Mouse (Mus musculus) CD8-positive naive resting alpha-beta T cell, adult 2 months (primary cell): ENCODE data around the gene Coa4.
A peak's percentile ranks its signal among the peaks of the same experiment; 100 is the strongest.
"Not testable (repeated sequence)": the region's sequence is repeated elsewhere in the genome, so short reads cannot be mapped to it uniquely, and the experiment has no call there.

Source experiments
- DNase-seq, 2 experiments: peaks; one replicate each; pipeline ENCODE4 v3.0.0; 2022; ENCODE audit warnings: low read depth in 2 of 2, low spot score in 2 of 2

The Coa4 gene

DNA sequence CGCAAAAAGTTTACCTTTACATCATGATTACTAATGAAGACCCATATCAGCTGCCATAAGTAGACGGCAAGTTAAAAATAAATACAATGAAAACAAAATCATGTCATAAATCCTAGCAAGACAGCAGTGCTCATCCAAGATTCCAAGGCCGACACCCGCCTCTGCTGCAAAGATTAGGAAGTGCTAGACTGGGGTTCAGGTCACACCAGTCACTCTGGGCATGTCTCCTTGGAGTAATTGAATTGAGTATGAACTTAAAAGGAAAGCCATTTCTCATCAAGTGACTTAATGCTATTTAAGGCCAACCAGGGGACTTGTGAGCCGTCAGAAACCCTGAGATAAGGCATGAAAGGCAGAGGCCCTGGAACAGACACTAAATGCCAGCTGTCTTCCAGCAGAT lies 20.4 kb downstream of the Coa4 start:
- DNase-seq, result no peak

DNA sequence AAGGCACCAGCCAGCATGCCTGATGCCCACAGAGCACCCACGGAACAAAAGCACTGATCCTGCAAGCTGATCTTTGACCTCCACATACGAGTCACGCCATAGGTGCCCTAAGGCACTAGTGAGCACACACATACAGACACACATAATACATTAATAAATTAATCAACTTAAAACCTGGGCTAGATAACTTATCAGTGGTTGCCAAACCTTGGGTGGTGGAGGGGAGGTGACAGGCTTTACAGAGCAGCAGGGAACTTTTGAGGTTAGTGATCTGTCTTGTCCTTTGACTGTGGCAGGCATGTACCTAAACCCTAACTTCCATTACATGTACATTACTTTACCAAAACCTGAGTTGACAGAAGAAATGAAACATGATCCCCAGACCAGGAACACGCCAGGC lies 22.5 kb downstream of the Coa4 start:
- no peak for DNase-seq

DNA sequence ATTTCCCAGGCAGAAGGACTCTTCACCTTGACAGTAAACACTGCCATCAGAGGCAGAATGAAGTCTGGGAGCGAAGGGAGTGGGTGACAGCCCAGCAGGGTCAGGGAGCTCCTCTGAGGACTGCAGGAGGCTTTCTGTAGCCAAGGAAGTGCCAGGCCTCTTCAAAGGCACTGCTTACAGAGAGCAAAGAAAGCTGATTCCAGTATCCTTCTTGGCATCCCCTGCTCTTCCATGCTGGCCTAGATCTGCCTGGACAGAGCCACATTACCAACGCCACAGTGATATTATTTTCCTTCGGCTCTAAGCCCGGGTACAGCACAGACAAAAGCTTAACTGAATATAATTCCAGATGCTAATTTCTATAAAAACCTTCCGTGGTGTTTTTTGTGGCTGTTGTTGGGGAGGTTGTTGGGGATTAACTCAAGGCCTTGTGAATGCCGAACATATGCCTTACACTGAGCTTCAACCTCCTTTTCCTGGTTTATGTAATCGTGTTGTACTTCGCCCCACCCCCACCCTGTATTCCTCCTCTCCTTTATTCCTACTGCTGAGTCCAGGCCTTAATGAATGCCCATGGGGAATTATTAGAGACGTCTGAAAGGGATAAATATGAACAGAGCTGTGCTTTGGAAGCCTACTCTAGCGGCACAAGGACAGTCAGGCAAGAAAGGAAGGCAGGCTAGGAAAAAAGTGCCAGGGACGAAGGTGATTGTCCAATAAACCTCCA lies 25.2 kb downstream of the Coa4 start:
- no peak for DNase-seq

DNA sequence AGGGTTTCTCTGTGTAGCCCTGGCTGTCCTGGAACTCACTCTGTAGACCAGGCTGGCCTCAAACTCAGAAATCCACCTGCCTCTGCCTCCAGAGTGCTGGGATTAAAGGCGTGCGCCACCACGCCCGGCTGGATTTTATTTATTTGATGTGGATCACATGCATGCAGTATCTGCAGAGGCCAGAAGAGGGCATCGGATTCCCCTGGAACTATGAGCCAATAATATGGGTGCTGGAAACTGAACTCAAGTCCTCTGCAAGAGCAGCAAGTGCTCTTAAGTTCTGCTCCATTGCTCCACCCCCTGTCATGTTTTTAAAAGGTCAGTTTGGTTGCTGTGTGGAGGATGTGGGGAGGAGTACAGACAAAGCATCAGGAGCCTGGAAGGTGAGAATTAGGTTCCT lies 30.4 kb downstream of the Coa4 start:
- not testable (repeated sequence) for DNase-seq

DNA sequence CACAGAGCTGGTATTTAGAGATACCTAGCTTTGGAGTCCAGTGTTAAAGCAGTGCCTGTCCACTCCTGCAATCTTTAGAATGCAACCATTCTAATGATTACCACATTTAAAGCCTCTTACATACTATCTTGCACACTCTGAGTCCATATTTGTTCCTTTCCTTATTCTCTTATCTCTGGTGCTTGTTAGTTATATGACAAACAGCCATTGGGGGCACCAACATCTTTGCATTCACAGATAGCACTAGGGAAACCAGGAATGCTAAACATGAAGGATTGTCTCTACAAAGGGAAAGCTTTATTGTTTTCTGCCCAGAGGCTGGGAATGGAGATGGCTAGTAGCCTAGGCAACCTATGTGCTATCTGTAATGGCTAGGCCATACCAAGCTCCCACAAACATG lies 33.0 kb downstream of the Coa4 start:
- DNase-seq, result no peak

DNA sequence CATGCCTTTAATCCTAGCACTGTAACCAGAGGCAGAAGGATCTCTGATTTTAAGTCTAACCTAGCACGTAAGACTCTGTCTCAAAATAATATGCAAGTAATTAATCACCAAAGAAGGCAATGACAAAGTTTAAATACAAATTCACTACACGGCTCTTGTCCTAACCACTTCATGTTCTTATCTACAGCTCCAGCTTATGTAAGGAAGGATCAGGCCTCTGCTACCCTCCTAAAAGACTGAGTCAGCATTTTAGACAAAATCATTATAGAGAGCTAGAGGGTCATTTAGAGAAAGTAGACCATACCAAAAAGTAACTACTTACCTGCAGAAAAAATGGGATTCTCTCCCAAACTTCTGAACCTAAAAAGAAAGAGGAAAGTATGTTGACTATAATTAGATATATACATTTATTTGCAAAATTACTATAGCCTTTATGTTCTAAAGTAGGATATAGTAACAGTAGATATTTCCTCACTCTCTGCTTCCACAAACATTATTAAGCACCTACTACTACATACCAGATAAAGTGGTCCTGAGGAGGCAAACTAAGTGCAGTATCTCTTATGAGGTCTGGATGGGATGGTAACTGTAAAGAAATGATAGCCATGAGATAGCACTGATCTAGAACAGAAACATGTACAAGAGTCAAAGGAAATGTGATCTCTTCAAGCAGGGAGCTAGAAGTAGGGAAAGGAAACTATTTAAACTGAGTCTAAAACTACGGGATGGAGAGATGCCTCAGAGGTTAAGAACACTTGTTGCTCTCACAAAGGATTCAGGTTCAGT lies 34.3 kb downstream of the Coa4 start:
- no peak for DNase-seq

DNA sequence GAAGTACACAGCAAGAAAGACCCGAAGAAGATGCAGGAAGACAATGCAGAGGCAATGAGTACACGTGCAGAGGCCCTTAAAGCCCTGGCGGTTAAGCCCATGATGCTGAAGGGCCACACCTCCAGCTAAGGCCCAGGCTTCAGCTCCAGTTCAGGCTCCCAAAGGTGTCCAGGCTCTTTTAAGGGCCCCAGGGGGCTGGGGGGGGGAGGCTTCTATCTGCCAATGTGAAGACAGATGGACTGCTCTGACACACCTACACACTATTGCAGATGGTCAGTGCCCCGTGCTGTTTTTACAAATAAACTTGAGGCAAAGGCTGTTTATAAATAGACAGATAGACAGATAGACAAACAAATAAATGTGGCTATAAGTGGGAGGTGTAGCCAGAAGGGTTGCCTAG lies 35.2 kb downstream of the Coa4 start:
- no peak for DNase-seq

DNA sequence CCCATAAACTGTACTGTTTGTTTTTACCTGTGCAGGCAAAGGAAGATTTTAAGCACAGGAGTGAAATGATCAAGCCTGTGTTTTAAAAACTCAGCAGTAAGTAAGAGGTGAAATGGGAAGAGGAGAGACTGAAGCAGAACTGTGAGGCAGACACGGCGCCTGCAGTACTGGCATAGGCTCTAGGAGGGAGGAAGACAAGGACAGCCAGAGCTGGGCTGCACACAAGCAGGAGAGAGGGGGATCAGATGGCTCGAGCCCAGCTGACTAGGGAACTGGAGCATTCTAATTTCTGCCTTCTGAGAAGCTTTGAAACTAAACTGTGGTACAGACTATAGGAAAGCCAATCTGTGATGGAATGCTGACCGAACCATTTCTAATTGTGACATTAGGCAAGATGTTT lies 35.8 kb downstream of the Coa4 start:
- no peak for DNase-seq

DNA sequence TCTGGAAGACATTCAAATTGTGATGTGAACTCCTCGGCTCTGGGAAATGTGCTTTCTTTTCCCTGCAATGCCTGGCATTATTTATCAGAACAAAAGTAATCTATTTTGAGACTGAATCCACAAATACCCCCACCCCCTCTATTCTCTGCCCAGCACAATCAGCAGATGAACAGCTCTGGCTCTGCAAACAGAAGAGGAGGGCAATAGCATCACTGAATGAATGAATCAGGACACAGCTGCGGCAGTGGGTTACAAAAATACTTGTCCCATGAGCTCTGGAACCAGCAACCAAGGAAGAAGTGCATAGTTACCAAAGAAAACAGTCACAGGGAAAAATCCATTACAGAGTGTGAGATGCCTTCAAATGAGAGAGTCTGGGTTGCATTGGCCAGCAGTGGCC lies 41.9 kb downstream of the Coa4 start:
- no peak for DNase-seq

DNA sequence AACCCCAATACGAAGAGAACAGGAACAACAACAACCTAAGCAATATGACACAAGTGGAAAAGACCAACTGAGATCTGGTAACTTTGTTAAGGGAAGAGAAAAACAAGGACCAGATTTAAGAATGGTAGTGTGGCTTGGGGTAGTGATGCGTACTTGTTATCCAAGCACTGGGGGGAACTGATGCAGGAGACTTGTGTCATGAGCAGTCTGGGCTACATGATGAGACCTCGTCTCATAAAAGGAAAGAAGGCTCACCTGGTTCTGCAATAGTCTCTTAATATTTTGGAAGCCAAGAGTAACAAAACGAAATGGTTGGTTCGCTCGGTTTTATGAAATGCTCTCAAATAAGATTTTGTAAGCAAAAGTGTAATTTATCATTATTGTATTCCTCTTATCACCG lies 45.4 kb downstream of the Coa4 start:
- no peak for DNase-seq

DNA sequence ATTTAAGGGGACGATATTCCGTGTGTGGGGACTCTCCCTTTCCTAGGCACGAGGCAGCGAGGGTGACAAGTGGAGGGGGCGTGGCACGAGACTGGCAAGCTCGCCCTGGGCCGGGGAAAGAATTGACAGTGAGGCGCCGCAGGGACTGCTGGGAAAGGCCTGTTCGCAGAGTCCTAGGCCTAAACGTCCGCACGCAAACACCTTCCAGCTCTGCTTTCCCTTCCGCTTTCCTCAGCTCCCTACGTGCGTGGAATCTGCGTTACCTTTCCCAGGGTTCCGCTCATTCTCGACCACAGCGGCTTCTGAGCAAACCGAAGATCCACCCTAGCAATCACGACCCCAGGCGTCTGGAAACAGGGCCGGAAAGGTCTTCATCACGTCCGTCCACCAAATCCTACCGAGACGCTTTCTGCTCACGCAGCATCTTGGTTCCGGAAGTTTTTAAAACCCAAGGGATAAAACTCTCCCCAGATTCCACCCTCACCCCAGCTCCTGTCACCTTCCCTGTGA lies 45.9 kb downstream of the Coa4 start:
- peak; percentile 74 to 84 for DNase-seq

DNA sequence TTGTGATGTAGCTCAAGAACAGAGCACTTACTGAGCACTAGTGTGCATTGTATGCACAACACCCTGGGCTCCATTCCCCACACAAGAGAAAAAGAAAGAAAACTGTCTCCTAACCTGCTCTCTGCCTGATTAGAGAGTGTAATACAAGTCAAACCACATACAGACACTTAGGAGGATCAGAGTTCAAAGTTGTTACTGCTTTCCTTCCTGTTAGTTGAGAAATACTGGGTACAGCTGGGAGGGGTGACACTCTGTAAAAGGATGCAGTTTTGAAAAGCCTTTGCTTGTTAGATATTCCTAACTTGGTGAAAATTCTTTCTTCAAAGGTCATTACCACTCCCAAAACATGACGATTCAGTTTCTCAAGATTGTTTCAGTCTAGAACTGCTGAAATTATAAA lies 52.9 kb downstream of the Coa4 start:
- DNase-seq, result no peak
